Mouse (Mus musculus): ENCODE results near the gene Ppp2r5b. TPM values are rescaled to one million over a fixed set of nuclear protein-coding genes. Genes with fewer than 3 reads are reported as not detected.

Ppp2r5b gene
- 17.5 TPM for total RNA-seq (2023)

DNA sequence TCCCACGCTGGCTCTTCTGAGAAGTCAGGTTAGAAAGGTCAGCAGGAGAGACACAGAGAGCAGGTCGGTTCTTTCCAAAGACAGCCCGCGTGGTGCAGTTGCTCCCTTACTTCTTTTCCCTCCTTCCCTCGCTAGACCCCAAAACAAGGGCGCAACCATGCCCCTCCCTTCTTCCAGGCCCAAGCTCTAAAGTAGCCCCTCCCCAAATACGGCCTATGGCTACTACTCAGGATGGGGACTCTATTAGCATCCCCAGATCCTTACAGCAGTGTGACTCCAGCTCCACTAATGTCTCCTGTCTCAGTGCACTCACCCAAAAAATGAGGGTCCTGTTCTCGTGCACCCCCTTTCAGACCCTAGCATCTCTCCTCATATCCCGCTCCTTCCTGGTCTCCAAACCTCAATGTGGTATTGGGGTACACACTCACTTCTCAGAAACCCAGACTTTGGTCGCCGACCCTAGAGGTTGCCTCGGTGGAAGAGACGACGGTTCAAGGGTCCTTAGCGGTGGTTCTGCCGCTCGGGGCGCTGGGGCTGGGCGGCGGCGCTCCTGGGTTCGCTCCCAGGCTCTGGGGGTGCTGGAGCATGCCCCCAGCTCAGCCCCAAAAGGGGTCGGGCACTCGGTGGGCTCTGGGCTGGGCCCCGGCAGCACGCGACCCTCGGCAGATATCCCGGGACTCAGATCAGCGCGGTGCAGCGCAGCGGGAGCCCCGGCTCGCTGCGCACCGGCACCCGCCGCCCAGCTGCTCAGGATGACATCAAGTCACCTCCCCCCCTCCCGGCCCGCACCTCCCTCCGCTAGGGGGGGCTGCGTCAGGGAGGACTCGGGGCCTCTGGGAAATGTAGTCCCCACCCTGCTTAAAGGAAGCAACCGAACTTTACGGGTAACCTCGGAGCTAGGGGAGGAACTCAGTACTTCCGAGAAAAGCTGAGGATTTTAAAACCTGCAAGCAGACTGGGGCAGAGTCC lies at the start of gene Ppp2r5b:
Gene Ppp2r5b, minus strand, starts transcription at position 789 of the 969 bp plus-strand sequence.

GRCm38 (mm10) chr19:6276426-6277421 lies 41.1 kb upstream of the Ppp2r5b start, which contains the start of gene Ehd1:
Ehd1 (plus strand) TSS chr19:6276725.

DNA sequence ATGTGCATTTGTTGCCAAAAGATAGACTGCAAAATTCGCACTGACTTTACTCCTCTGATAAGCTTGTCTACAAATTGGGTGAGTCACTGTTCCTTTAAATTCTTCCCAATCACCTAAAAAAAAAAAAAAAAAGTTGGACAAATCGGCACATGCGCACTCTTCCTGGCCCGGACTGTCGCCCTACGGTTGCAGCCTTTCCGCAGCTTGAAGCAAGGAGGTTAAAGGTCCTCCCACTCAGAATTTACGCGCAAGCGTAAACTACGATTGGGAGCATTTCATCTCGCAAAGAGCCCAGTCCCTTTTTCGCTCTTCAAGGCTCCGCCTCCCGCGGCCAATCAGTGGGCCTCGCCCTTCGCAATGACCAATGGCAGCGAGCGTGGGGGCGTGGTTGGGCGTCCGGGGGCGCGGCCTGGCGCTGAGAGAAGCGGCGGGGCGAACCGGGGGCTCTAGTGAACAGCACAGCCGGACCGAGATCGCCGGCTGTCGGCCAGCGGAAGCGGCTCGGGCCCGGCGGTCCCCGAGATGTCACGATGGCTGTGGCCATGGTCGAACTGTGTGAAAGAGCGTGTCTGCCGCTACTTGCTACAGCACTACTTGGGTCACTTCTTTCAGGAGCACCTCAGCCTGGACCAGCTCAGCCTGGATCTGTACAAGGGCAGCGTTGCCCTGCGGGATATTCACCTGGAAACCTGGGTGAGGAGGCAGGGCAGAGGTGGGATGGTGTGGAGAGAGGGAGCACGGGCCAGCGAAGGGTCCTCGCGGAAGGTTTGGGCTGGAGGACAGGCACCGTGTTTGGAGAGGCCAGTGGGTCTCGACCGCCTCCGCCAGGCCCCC lies 5.8 kb upstream of the Ppp2r5b start, which contains the start of gene Atg2a:
Gene Atg2a, plus strand, starts transcription at position 395 of the 834 bp plus-strand sequence.

DNA sequence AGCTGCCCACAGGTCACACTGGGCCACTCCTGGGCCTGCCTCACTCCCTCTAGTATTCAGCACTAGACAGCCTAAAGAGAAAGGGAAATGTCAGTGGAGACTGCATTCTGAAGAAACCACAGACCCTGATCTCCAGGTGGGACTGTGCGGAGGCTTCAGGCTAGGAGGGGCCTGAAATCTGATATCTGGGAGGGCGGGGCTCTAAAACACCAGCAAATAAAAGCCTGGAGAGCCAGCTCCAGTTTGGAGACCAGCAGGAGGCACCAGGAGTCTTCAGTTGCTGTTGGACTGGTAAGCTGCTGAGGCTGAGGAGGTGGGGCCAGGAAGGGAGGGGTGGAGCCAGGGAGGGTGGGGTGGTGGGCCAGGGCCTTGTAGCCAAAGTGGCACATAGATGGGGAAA lies 9.5 kb downstream of the Ppp2r5b start, which contains the start of gene Gpha2:
Gene Gpha2, plus strand, starts transcription at position 246 of the 400 bp plus-strand sequence.

GRCm38 (mm10) chr19:6184131-6184530 lies 51.5 kb downstream of the Ppp2r5b start, which contains the start of gene Majin:
Majin (plus strand) TSS chr19:6184388.

Other genes with a start within 250 kb of the Ppp2r5b start
- gene Slc22a20, start 249.7 kb downstream of the Ppp2r5b start, total RNA-seq (2023): not detected
- gene Capn1, start 220.0 kb downstream of the Ppp2r5b start, total RNA-seq (2023): 109 TPM
- 59.7 TPM for gene Syvn1, start 189.3 kb downstream of the Ppp2r5b start, total RNA-seq (2023)
- gene Mrpl49, start 178.1 kb downstream of the Ppp2r5b start, total RNA-seq (2023): 18.5 TPM
- 3,209 TPM for gene Fau, start 178.0 kb downstream of the Ppp2r5b start, total RNA-seq (2023)
- 10.9 TPM for gene Znhit2, start 174.7 kb downstream of the Ppp2r5b start, total RNA-seq (2023)
- 17.4 TPM for gene Tm7sf2, start 167.5 kb downstream of the Ppp2r5b start, total RNA-seq (2023)
- 112 TPM for gene Vps51, start 158.6 kb downstream of the Ppp2r5b start, total RNA-seq (2023)
- not detected for gene Tmem262, start 155.8 kb downstream of the Ppp2r5b start, total RNA-seq (2023)
- not detected for gene Gm28374, start 153.6 kb downstream of the Ppp2r5b start, total RNA-seq (2023)
- 58.2 TPM for gene Zfpl1, start 150.9 kb downstream of the Ppp2r5b start, total RNA-seq (2023)
- 0.91 TPM for gene Cdca5, start 150.9 kb downstream of the Ppp2r5b start, total RNA-seq (2023)
- not detected for gene AC131692.1, start 141.5 kb downstream of the Ppp2r5b start, total RNA-seq (2023)
- gene Naaladl1, start 130.1 kb downstream of the Ppp2r5b start, total RNA-seq (2023): not detected
- 5.0 TPM for gene Sac3d1, start 117.2 kb downstream of the Ppp2r5b start, total RNA-seq (2023)
- 27.8 TPM for gene Snx15, start 107.6 kb downstream of the Ppp2r5b start, total RNA-seq (2023)
- 0.41 TPM for gene Batf2, start 94.9 kb downstream of the Ppp2r5b start, total RNA-seq (2023)
- 20.1 TPM for gene Arl2, start 94.3 kb downstream of the Ppp2r5b start, total RNA-seq (2023)
- not detected for gene Majin, start 51.5 kb downstream of the Ppp2r5b start, total RNA-seq (2023)
- gene Gpha2, start 9.5 kb downstream of the Ppp2r5b start, total RNA-seq (2023): not detected
- gene Atg2a, start 5.8 kb upstream of the Ppp2r5b start, total RNA-seq (2023): 229 TPM
- gene Ehd1, start 40.9 kb upstream of the Ppp2r5b start, total RNA-seq (2023): 37.0 TPM
- gene Cdc42bpg, start 70.6 kb upstream of the Ppp2r5b start, total RNA-seq (2023): 4.9 TPM
- 22.2 TPM for gene Men1, start 99.1 kb upstream of the Ppp2r5b start, total RNA-seq (2023)
- gene Map4k2, start 105.3 kb upstream of the Ppp2r5b start, total RNA-seq (2023): 519 TPM
- gene Sf1, start 127.8 kb upstream of the Ppp2r5b start, total RNA-seq (2023): 1,178 TPM
- 47.7 TPM for gene Pygm, start 148.5 kb upstream of the Ppp2r5b start, total RNA-seq (2023)
- gene Rasgrp2, start 163.5 kb upstream of the Ppp2r5b start, total RNA-seq (2023): 801 TPM
- 0.64 TPM for gene Nrxn2, start 182.9 kb upstream of the Ppp2r5b start, total RNA-seq (2023)